Mouse (Mus musculus) frontal cortex, postnatal 10 days (tissue): ENCODE data around the gene Dph2.

Experiments
- DNase-seq, 2 experiments: peaks; one replicate each; pipeline ENCODE4 v3.0.0; 2022; ENCODE audit warnings: low spot score in 2 of 2, mixed read lengths in 1 of 2

Dph2 gene

GRCm38 (mm10) chr4:117872471-117872886, 19.4 kb downstream of the Dph2 start, which contains the start of gene Ccdc24:
Gene Ccdc24, minus strand, starts transcription at chr4:117872557.
- no peak for DNase-seq

- DNase-seq, result no peak
Observed at GRCm38 (mm10) chr4:117871787-117872186, 20.0 kb downstream of the Dph2 start.

- no peak for DNase-seq
Observed at GRCm38 (mm10) chr4:117870437-117870836, 21.4 kb downstream of the Dph2 start.

GRCm38 (mm10) chr4:117869317-117869716, 22.5 kb downstream of the Dph2 start:
- no peak for DNase-seq

- DNase-seq, result no peak
Observed at GRCm38 (mm10) chr4:117867823-117868222, 24.0 kb downstream of the Dph2 start.

GRCm38 (mm10) chr4:117867000-117867399, 24.8 kb downstream of the Dph2 start:
- DNase-seq, result no peak

GRCm38 (mm10) chr4:117866083-117866482, 25.7 kb downstream of the Dph2 start:
- DNase-seq, result no peak

- peak; percentile 58 to 73 for DNase-seq
Observed at GRCm38 (mm10) chr4:117862823-117863222, 29.0 kb downstream of the Dph2 start.

- DNase-seq, result no peak
Observed at GRCm38 (mm10) chr4:117860570-117860969, 31.3 kb downstream of the Dph2 start.

GRCm38 (mm10) chr4:117858794-117859193, 33.0 kb downstream of the Dph2 start:
- no peak for DNase-seq

- peak in 1 of 2 experiments; percentile 48 for DNase-seq
Observed at GRCm38 (mm10) chr4:117855146-117855545, 36.7 kb downstream of the Dph2 start.

GRCm38 (mm10) chr4:117852152-117852868, 39.5 kb downstream of the Dph2 start:
- no peak for DNase-seq

GRCm38 (mm10) chr4:117850871-117851270, 41.0 kb downstream of the Dph2 start:
- no peak for DNase-seq

GRCm38 (mm10) chr4:117850176-117850575, 41.7 kb downstream of the Dph2 start:
- no peak for DNase-seq

- DNase-seq, result no peak
Observed at GRCm38 (mm10) chr4:117849506-117849905, 42.3 kb downstream of the Dph2 start.

- DNase-seq, result no peak
Observed at GRCm38 (mm10) chr4:117849063-117849462, 42.8 kb downstream of the Dph2 start.

GRCm38 (mm10) chr4:117847011-117847410, 44.8 kb downstream of the Dph2 start:
- peak in 1 of 2 experiments; percentile 61 for DNase-seq

- no peak for DNase-seq
Observed at GRCm38 (mm10) chr4:117846261-117846660, 45.6 kb downstream of the Dph2 start.

- DNase-seq, result no peak
Observed at GRCm38 (mm10) chr4:117845316-117845715, 46.5 kb downstream of the Dph2 start.

- DNase-seq, result no peak
Observed at GRCm38 (mm10) chr4:117844467-117844866, 47.4 kb downstream of the Dph2 start.

GRCm38 (mm10) chr4:117843101-117843500, 48.7 kb downstream of the Dph2 start:
- DNase-seq, result no peak

- DNase-seq, result no peak
Observed at GRCm38 (mm10) chr4:117841566-117841965, 50.3 kb downstream of the Dph2 start.

- DNase-seq, result no peak
Observed at GRCm38 (mm10) chr4:117840821-117841220, 51.0 kb downstream of the Dph2 start.

GRCm38 (mm10) chr4:117839366-117839765, 52.5 kb downstream of the Dph2 start:
- DNase-seq, result no peak
